Mouse (Mus musculus) olfactory bulb, adult 2 months (tissue): Measurements from ENCODE around the gene Tmem238l. TPM values are rescaled to one million over a fixed set of nuclear protein-coding genes. Genes with fewer than 3 reads are reported as not detected.

Experiments
- H3K27ac ChIP-seq: fragments of 200-500 bp; 2 replicates; pipeline ENCODE4 v1.5.1; 2012; ENCODE audit warnings: low read depth, low read length; ENCODE audit not compliant: insufficient read depth
- H3K4me1 ChIP-seq: fragments of 200-500 bp; 2 replicates; pipeline ENCODE4 v1.6.1; 2012; ENCODE audit warnings: low read length; ENCODE audit not compliant: control insufficient read depth, insufficient read depth
- H3K4me3 ChIP-seq: fragments of 200-500 bp; 2 replicates; pipeline ENCODE4 v1.5.1; 2012; ENCODE audit warnings: mild to moderate bottlenecking, low read depth, low read length, moderate library complexity; ENCODE audit not compliant: insufficient read depth
- CTCF ChIP-seq: fragments of 200-500 bp; IDR thresholded peaks from 2 replicates; pipeline ENCODE4 v1.5.1; 2012; ENCODE audit warnings: low read depth, mild to moderate bottlenecking, low read length, moderate library complexity; ENCODE audit not compliant: insufficient read depth
- POLR2A ChIP-seq: fragments of 200-500 bp; IDR thresholded peaks from 2 replicates; pipeline ENCODE4 v1.6.1; 2012; ENCODE audit warnings: mild to moderate bottlenecking, low read depth, low read length, moderate library complexity; ENCODE audit not compliant: insufficient read depth
- WGBS: fragments of 180-500 bp; shearing (Covaris S2); methylation state at CpG from one replicate; pipeline ENCODE4 v1.1.7; 2018; 5-methylcytosine and 5-hydroxymethylcytosine counted together
- polyA plus RNA-seq: library from polyadenylated mRNA; stranded (reverse); fragments of >200 nt; gene quantifications from 2 replicates; pipeline ENCODE4 v1.2.4, GENCODE M21; 2012; ENCODE audit warnings: low replicate concordance; ENCODE audit not compliant: missing spikeins, insufficient read depth, insufficient read length

Gene Tmem238l
- polyA plus RNA-seq, 1 experiment: not detected

- TF ChIP-seq CTCF (no peak), POLR2A (no peak)
- Histone ChIP-seq H3K4me3 (no peak overlapping the region), H3K4me1 (no peaks in the 10 kb centered on the region), H3K27ac (no peak overlapping the region)
- WGBS: 94% methylated on average over 7 of the region's 7 CpGs
These were observed 21.8 kb upstream of the Tmem238l start for GRCm38 (mm10) chr11:66934428-66935173.

GRCm38 (mm10) chr11:66942011-66942410 lies 14.4 kb upstream of the Tmem238l start:
- Histone ChIP-seq H3K4me3 (no peak overlapping the region), H3K4me1 (no peaks in the 10 kb centered on the region), H3K27ac (no peak overlapping the region)
- 93% methylated on average over 5 of the region's 5 CpGs for WGBS
- TF ChIP-seq CTCF (no peak), POLR2A (no peak)

GRCm38 (mm10) chr11:66945224-66945767 lies 11.1 kb upstream of the Tmem238l start:
- Histone ChIP-seq H3K27ac (no peak overlapping the region), H3K4me1 (no peaks in the 10 kb centered on the region), H3K4me3 (no peak overlapping the region)
- WGBS: 78% methylated on average over 2 of the region's 2 CpGs
- no peak for TF ChIP-seq CTCF
- TF ChIP-seq POLR2A: no peak

GRCm38 (mm10) chr11:66946521-66946920 lies 9.9 kb upstream of the Tmem238l start:
- no peak for TF ChIP-seq CTCF
- TF ChIP-seq POLR2A: no peak
- Histone ChIP-seq H3K4me1 (no peaks in the 10 kb centered on the region), H3K27ac (no peak overlapping the region), H3K4me3 (no peak overlapping the region)
- WGBS: 73% methylated on average over 6 of the region's 6 CpGs

- H3K4me1 ChIP-seq: no peaks in the 10 kb centered on the region
- no peak overlapping the region for H3K4me3 ChIP-seq
- H3K27ac ChIP-seq: no peak overlapping the region
- TF ChIP-seq POLR2A (no peak), CTCF (no peak)
- WGBS: 86% methylated on average over 6 of the region's 6 CpGs
These were observed 9.5 kb upstream of the Tmem238l start for GRCm38 (mm10) chr11:66946922-66947321.

- Histone ChIP-seq H3K4me3 (no peak overlapping the region), H3K27ac (no peak overlapping the region), H3K4me1 (no peaks in the 10 kb centered on the region)
- TF ChIP-seq POLR2A (no peak), CTCF (no peak)
- WGBS: 91% methylated on average over 1 of the region's 1 CpGs
These were observed 4.4 kb downstream of the Tmem238l start for GRCm38 (mm10) chr11:66960797-66961196.

GRCm38 (mm10) chr11:66961447-66962176 lies 5.2 kb downstream of the Tmem238l start:
- WGBS: 91% methylated on average over 12 of the region's 12 CpGs
- TF ChIP-seq POLR2A: no peak
- no peak for TF ChIP-seq CTCF
- Histone ChIP-seq H3K27ac (no peak overlapping the region), H3K4me1 (no peaks in the 10 kb centered on the region), H3K4me3 (no peak overlapping the region)

GRCm38 (mm10) chr11:66963462-66963861 lies 7.0 kb downstream of the Tmem238l start:
- H3K4me3 ChIP-seq: no peak overlapping the region
- no peak for TF ChIP-seq POLR2A
- no peak for TF ChIP-seq CTCF
- H3K4me1 ChIP-seq: no peaks in the 10 kb centered on the region
- H3K27ac ChIP-seq: no peak overlapping the region
- WGBS: 95% methylated on average over 1 of the region's 1 CpGs
